Mouse (Mus musculus) left cerebral cortex, adult 2 months (tissue): ENCODE measurements around the gene Zfp398. TPM values are rescaled to one million over a fixed set of nuclear protein-coding genes. Genes with fewer than 3 reads are reported as not detected.

Source experiments
- DNase-seq, 2 experiments: peaks; one replicate each; pipeline ENCODE4 v3.0.0; 2021 to 2022; ENCODE audit warnings: low spot score in 2 of 2, mixed read lengths in 1 of 2; ENCODE audit errors: extremely low spot score in 1 of 2
- H3K27ac ChIP-seq: fragments of 200-600 bp; 2 replicates; pipeline ENCODE4 v1.8.1; 2022
- H3K4me3 ChIP-seq: fragments of 200-600 bp; 2 replicates; pipeline ENCODE4 v1.8.1; 2022
- CTCF ChIP-seq: fragments of 200-600 bp; IDR thresholded peaks from 2 replicates; pipeline ENCODE4 v1.8.1; 2022; ENCODE audit warnings: antibody characterized with exemption, mild to moderate bottlenecking, moderate library complexity
- intact Hi-C: fragments of 180-260 bp; cut with DNase I; formaldehyde crosslinking; loops from one replicate; pipeline ENCODE4 v1.15.1; 2025
- total RNA-seq, 2 experiments: library from RNA; stranded (reverse); gene quantifications; 2 replicates each; pipeline ENCODE4 v1.2.3; 2021

The Zfp398 gene
- total RNA-seq, 2 experiments from 2014 or later, result 22.1 to 24.0 TPM

DNA sequence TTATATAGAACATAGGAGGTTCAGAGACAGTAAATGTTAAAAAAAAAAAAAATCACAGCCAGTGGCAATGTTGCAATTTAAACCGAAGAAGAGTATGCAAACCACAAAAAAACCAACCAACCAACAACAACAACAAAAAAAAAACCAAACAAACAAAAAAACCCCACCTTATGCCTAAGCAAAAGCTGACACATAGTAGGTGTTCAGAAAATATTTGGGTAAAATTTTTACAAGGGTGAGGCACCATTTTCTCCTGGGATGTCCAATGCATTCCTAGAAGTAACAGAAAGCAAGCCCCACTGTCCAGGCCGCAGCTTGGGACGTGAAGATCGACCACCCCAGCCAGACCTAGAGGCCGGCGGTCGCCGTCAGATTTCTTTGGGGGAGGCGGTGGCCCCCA lies 41.6 kb downstream of the Zfp398 start, which contains the start of gene Zfp282:
Zfp282 (plus strand) TSS at position 147 of the 400 bp plus-strand sequence.
- no peak for TF ChIP-seq CTCF
- H3K4me3 ChIP-seq, result peak within 1 kb of the TSS; percentile 94
- H3K27ac ChIP-seq, result peak within 1 kb of the TSS; percentile 97
- intact Hi-C loops, result loop anchor here (2.0 to 5.0 kb wide), 2 partner anchors 40 to 44 kb away; partner anchors contain the start of genes Zfp212 and Zfp398
- no peak for DNase-seq

DNA sequence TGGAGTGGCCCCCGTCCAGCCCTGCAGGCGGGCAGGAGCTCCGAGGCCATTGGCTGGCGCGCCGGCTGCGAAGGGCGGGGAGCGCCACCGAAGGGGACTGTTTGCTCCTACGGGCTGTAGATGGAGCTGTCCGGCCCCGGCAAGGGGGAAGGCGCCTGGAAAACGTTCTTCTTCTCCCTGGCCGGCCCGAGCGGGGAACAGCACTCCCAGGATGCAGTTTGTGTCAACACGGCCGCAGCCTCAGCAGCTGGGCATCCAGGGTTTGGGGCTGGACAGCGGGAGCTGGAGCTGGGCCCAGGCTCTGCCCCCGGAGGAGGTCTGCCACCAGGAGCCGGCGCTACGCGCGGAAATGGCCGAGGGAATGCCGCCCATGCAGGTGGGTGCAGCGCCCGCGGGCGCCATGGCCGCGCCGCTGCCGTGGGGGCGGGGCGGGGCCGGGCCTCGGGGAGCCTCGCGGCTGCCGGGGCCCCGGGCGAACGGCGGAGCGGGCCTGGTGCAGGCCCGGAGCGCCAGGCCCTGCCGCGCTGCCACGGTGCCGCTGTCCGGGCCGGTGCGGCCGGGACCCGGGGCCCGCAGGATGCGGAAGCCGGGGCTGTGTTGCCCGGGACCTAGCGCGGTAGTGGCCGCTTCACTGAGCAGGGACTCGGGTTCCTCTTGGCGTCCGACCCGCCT lies 42.1 kb downstream of the Zfp398 start:
- DNase-seq, result peak; percentile 88 to 89
- peak overlapping the region; percentile 97 for H3K27ac ChIP-seq
- peak; percentile 69 for TF ChIP-seq CTCF
- H3K4me3 ChIP-seq, result peak overlapping the region; percentile 94
- intact Hi-C loops, result loop anchor here (2.0 to 5.0 kb wide), 2 partner anchors 40 to 43 kb away; partner anchors contain the start of genes Zfp212 and Zfp398

DNA sequence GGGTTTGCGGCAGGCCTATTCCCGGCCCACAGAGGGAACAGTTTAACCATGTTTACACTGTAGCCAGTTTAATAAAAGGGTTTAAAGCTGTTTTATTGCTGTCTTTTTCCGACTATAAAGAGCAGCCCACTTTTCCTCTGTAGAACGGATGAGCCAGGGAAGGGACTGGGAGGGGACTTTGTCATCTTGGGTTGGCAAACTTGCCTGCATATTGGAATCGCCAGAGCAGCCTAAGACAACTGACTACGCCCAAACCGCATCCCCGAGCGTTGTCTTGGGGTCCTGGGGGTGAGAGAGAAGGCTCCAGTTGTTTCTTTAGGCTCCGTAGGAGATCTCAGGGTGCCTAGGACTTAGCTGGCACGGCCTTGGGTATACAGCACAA lies 42.7 kb downstream of the Zfp398 start:
- no peak for TF ChIP-seq CTCF
- intact Hi-C loops, result loop anchor here (5.0 kb wide), 1 partner anchor 41 kb away; the partner anchor contains the start of gene Zfp398
- peak in 1 of 2 experiments; percentile 22 for DNase-seq
- peak overlapping the region; percentile 94 for H3K4me3 ChIP-seq
- H3K27ac ChIP-seq, result peak overlapping the region; percentile 97

DNA sequence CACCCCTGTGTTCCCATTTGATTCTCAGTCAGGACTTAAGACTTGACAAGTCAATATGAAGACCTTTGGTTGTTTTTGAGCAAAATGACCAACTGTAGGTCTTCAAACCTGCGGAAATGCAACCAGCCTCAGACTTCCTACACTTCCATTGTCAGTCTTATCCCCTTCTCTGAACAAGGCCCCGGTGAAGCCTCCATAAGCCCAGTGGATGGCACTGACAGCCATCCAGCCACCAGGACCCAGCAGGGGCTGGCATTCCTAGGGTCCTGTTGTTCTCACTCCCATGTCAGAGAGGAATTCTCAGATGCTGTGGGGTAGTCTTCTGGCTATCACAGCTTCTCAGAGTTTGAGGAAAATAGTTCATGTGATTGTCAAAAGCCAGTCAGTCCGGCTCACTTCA lies 43.1 kb downstream of the Zfp398 start:
- DNase-seq, result no peak
- intact Hi-C loops, result loop anchor here (5.0 kb wide), 1 partner anchor 41 kb away; the partner anchor contains the start of gene Zfp398
- H3K27ac ChIP-seq, result peak overlapping the region; percentile 97; the same call in 1 of the 2 replicates
- no peak for TF ChIP-seq CTCF
- peak overlapping the region; percentile 94 for H3K4me3 ChIP-seq

DNA sequence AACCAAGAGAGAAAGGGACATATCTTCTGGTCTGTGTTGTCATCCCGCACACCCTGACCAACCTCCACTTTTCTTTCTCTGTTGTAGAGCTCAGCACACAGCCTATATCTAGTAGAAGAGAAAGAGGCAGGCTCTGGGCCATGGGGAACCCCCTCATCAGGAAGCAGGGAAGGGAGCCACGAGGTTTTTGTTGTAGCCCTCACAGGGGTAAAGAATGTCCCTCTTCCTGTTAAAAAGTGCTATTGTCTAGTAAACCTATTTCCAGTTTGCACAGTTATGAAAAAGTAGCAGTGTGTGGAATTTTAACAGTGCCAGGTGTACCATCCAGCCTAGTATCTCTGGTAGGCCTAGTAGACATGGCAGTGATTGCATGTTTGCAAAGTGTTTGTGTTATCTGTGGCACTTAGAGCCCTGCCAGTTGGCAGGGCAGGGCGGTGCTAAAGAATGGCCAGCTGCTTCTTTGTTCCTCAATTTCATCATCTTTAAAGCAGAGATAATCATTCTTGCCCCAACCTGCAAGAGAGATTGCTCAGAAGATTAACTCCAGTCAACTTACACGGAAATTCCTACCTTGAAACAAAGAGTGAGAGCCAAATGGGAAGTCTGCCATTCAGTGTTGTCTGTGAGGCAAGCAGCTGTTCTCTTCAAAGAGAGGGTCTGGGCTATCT lies 43.7 kb downstream of the Zfp398 start:
- peak overlapping the region; percentile 94; the same call in 1 of the 2 replicates for H3K4me3 ChIP-seq
- no peak for DNase-seq
- intact Hi-C loops, result loop anchor here (5.0 kb wide), 1 partner anchor 42 kb away; the partner anchor contains the start of gene Zfp398
- TF ChIP-seq CTCF, result no peak
- no peak overlapping the region for H3K27ac ChIP-seq

DNA sequence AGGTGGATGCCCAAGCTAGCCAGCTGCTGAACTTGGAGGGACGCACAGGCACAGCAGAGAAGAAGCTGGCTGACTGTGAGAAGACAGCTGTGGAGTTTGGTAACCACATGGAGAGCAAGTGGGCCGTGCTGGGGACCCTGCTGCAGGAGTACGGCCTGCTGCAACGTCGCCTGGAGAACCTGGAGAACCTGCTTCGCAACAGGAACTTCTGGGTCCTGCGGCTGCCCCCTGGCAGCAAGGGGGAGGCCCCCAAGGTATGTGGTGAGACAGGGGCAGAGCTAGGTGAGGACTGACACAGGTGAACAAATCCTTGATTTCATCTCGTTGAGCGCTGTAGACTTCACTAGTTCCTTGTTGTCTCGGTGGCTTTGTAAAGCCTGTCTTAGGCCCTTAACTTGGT lies 44.7 kb downstream of the Zfp398 start:
- Histone ChIP-seq H3K4me3 (no peak overlapping the region), H3K27ac (no peak overlapping the region)
- DNase-seq, result no peak
- intact Hi-C loops, result no loop called here
- no peak for TF ChIP-seq CTCF

DNA sequence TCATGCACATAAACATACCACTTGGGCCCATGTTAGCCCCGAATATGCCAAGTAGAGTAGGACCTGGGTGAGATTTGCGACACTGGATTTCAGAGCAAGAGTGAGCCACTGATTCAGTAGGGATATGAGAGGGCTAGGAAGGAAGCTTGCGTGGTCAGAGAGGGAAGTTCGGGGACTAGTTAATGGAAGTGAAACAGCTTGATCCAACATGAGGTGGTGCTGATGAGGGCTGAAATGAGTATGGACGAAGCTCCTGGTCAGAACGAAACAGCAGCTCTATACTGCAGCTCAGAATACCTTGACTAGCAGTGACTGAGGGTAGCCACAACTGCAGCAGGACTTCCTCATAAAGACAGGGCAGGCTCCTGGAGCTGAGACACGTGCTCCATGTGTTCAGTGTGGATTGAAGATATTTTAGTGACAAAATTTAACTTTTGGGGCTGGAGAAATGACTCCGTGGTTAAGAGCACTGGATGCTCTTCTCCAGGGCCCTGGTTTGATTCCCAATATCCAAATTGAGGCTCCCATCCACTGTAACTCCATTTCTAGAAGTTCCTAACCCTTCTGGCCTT lies 53.4 kb downstream of the Zfp398 start:
- DNase-seq, result no peak
- H3K4me3 ChIP-seq, result no peak overlapping the region
- TF ChIP-seq CTCF, result no peak
- H3K27ac ChIP-seq, result no peak overlapping the region
- intact Hi-C loops, result no loop called here

DNA sequence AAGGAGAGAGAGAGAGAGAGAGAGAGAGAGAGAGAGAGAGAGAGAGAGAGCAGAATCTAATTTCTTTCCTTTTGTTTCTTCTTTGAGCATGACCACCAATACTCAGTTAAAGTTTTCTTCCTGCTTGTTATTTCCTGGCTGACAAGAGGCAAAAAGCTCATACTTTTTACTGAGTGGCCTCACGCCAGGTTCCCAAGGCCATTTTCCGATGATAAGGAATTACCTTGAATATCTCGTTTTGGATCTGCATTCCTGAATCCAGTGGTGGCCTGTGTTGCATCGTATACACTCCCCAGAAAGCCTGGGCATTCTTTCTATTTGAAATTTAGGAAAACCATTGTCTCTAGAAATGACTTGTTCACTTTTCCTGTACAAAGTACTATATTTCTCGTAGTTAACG lies 64.0 kb downstream of the Zfp398 start:
- H3K27ac ChIP-seq, result no peak overlapping the region
- H3K4me3 ChIP-seq, result no peak overlapping the region
- intact Hi-C loops, result no loop called here
- no peak for TF ChIP-seq CTCF
- no peak for DNase-seq

DNA sequence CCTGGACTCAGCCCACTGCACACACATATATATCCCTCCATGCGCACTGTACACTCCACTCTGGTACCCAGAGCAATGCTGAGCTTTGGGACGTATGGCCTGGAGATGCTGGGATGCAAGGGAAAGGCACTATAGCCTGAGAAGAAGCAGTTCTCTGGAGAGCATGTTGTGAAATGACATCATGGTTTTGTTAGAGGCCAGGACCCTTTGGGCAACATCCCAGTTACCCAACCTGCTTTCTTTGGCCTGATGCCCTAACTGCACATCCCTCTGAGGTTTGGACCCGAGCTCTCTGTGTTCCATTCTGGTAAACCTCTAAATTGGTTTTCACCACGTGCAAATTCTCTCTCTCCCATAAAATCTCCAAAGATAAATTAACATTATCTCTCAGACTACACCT lies 68.1 kb downstream of the Zfp398 start:
- intact Hi-C loops, result no loop called here
- Histone ChIP-seq H3K27ac (no peak overlapping the region), H3K4me3 (no peak overlapping the region)

DNA sequence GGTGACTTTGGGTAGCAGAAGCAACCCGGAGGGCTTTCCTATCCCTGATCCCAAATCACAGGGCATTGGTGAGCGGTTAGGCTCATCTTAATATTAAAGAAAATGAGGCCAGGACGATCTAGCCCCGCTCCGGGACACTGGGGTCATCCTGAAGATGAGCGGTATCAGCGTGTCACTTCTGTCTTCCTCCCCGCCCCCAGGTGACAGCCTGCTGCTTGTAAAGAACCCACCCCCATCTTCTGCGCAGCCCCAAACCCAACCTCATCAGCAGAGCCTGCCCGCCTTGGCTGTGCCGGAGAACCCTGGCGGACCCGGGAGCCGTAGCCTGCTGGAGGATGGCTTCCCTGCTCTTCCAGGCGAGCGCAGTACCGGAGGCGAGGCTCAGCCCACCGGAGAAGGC lies 68.9 kb downstream of the Zfp398 start:
- intact Hi-C loops, result no loop called here

More for the DNA sequence above, 68.1 kb downstream of the Zfp398 start:
- TF ChIP-seq CTCF, result no peak
- no peak for DNase-seq

DNA sequence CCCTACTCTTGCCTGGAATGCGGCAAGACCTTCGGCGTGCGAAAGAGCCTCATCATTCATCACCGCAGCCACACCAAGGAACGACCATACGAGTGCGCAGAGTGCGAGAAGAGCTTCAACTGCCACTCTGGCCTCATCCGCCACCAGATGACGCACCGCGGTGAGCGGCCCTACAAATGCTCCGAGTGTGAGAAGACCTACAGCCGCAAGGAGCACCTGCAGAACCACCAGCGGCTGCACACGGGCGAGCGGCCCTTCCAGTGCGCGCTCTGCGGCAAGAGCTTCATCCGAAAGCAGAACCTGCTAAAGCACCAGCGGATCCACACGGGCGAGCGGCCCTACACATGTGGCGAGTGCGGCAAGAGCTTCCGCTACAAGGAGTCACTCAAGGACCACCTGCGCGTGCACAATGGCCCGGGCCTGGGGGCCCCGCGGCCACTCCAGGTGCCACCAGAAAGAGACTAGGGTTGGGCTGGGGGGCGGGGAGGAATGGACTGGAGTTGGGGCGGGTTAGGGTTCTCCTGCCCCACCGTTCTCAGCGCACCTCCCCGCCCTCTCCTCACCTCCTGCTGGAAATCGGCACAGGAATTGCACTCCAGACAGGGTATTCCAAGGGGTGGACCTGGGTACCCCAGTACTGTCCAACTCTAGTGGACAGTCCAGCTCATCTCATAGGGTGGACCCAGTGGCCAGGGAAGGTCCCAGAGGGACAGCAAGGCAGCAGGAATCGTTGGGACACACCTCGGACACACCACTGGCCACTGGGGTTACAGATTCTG lies 69.6 kb downstream of the Zfp398 start:
- no peak overlapping the region for H3K4me3 ChIP-seq
- intact Hi-C loops, result no loop called here
- TF ChIP-seq CTCF, result no peak
- H3K27ac ChIP-seq, result no peak overlapping the region
- no peak for DNase-seq

More for the DNA sequence above, 68.9 kb downstream of the Zfp398 start:
- H3K4me3 ChIP-seq, result no peak overlapping the region
- no peak for DNase-seq
- H3K27ac ChIP-seq, result no peak overlapping the region
- TF ChIP-seq CTCF, result no peak

DNA sequence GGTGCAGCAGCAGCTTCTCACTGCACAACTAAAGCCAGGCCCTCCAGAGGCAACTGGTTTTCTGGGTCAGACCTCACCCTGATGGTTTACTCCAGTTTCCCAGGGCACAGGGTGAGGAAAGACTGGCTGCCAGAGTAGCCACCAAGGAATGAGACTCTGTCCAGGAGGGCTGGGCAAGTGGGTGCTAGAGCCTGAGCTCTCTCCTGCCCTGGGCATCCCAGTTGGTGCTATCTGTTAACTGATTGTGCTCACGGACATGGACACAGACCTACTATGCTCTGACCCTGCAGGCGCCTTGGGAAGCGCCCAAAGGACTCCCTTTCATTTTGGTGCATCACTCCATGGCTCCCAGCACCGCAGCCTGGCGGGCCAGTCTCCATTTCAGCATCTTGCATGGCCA lies 70.9 kb downstream of the Zfp398 start:
- intact Hi-C loops, result no loop called here
- TF ChIP-seq CTCF, result no peak

More for the DNA sequence above, 70.9 kb downstream of the Zfp398 start:
- H3K4me3 ChIP-seq, result no peak overlapping the region
- no peak overlapping the region for H3K27ac ChIP-seq
- no peak for DNase-seq
